Mouse (Mus musculus) embryo, embryonic 11.5 days (tissue): ENCODE results near the gene Copa.

ENCODE experiments used
- DNase-seq: peaks from one replicate; pipeline ENCODE4 v3.0.0-alpha.2; 2012; ENCODE audit warnings: low read depth, low spot score

The Copa gene

GRCm38 (mm10) chr1:172140825-172141224 lies 58.5 kb downstream of the Copa start:
- DNase-seq = no peak

GRCm38 (mm10) chr1:172141529-172141928 lies 59.2 kb downstream of the Copa start:
- no peak for DNase-seq

- no peak for DNase-seq
Measured at GRCm38 (mm10) chr1:172143570-172143969, 61.2 kb downstream of the Copa start.

- peak; percentile 95 for DNase-seq
Measured at GRCm38 (mm10) chr1:172147835-172148278, 65.5 kb downstream of the Copa start, which contains the start of gene Dcaf8. Gene Dcaf8, plus strand, starts transcription at chr1:172148084.

GRCm38 (mm10) chr1:172148279-172148954 lies 66.1 kb downstream of the Copa start:
- no peak for DNase-seq

GRCm38 (mm10) chr1:172148955-172149815 lies 66.9 kb downstream of the Copa start:
- no peak for DNase-seq

- no peak for DNase-seq
Measured at GRCm38 (mm10) chr1:172154536-172154935, 72.2 kb downstream of the Copa start.

GRCm38 (mm10) chr1:172155518-172155917 lies 73.2 kb downstream of the Copa start:
- no peak for DNase-seq

- DNase-seq = no peak
Measured at GRCm38 (mm10) chr1:172159970-172160369, 77.6 kb downstream of the Copa start.

- no peak for DNase-seq
Measured at GRCm38 (mm10) chr1:172160508-172160907, 78.2 kb downstream of the Copa start.

- no peak for DNase-seq
Measured at GRCm38 (mm10) chr1:172162009-172162408, 79.7 kb downstream of the Copa start.

GRCm38 (mm10) chr1:172162959-172163358 lies 80.6 kb downstream of the Copa start:
- no peak for DNase-seq

- no peak for DNase-seq
Measured at GRCm38 (mm10) chr1:172167911-172168310, 85.6 kb downstream of the Copa start.

- DNase-seq = no peak
Measured at GRCm38 (mm10) chr1:172169809-172170208, 87.5 kb downstream of the Copa start.
